Mouse (Mus musculus): ENCODE measurements around the gene Casp6. TPM values are rescaled to one million over a fixed set of nuclear protein-coding genes. Genes with fewer than 3 reads are reported as not detected.

Casp6 gene
- total RNA-seq, 2 experiments from 2014 or later, result 11.8 to 12.2 TPM

- intact Hi-C loops (cut with DNase I), result no loop called here
- DNase-seq (ENCODE audit: low spot score), result no peak
Observed at GRCm38 (mm10) chr3:129912025-129912424, 10.8 kb downstream of the Casp6 start.

- intact Hi-C loops (cut with DNase I), result no loop called here
- DNase-seq (ENCODE audit: low spot score), result no peak
Observed at GRCm38 (mm10) chr3:129913241-129913640, 12.0 kb downstream of the Casp6 start.

DNA sequence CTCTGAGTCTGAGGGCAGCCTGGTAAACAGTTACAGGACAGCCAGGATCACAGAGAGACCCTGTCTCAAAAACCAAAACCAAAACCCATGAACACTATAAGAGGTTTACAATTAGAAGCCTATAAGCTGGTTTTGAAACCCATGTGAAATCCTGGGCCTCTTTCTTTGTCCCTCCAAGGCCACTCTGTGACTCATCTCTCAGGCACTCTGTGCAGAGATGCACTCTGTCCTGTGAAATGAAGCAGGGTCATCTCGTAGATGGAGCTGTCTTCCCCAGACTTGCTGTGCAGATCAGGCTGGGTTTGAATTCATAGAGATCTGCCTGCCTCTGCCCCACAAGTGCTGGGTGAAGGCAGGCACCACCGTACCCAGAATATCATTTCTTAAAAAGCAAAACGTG, 16.2 kb downstream of the Casp6 start:
- DNase-seq (ENCODE audit: low spot score), result no peak
- intact Hi-C loops (cut with DNase I), result no loop called here

DNA sequence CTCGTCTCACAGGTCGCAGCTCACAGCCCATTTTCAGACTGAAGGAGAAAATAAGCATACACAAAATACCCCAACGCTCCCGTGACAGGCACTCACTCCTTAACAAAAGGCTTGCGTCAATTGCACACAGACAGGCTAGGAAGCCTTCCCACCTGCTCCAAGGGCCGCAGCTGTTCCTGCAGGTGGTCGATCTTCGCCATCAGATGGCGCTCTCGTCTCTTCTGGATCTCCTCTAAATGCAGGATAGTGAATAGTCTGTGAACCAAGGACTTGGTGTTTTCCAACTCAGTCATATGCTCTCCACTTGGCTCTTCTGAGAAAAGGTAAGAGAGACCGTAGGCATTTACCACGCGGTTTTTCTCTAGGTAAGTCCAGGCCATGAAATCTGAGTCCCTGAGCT, 17.2 kb downstream of the Casp6 start:
- intact Hi-C loops (cut with DNase I), result loop anchor here (1.0 kb wide), 1 partner anchor 161 kb away; no protein-coding TSS in a partner anchor
- DNase-seq (ENCODE audit: low spot score), result no peak

- no peak for DNase-seq (ENCODE audit: low spot score)
- intact Hi-C loops (cut with DNase I), result no loop called here
Observed at GRCm38 (mm10) chr3:129923581-129923980, 22.4 kb downstream of the Casp6 start.

GRCm38 (mm10) chr3:129925861-129926260, 24.6 kb downstream of the Casp6 start:
- intact Hi-C loops (cut with DNase I), result no loop called here

GRCm38 (mm10) chr3:129930213-129930778, 29.1 kb downstream of the Casp6 start:
- intact Hi-C loops (cut with DNase I), result loop anchor here (5.0 kb wide), 1 partner anchor 42 kb away; the partner anchor contains the start of gene Mcub
- DNase-seq (ENCODE audit: low spot score), result no peak

More at GRCm38 (mm10) chr3:129925861-129926260, 24.6 kb downstream of the Casp6 start:
- DNase-seq (ENCODE audit: low spot score), result no peak

GRCm38 (mm10) chr3:129932443-129932842, 31.2 kb downstream of the Casp6 start:
- intact Hi-C loops (cut with DNase I), result loop anchor here (5.0 kb wide), 1 partner anchor 40 kb away; the partner anchor contains the start of gene Mcub
- no peak for DNase-seq (ENCODE audit: low spot score)

DNA sequence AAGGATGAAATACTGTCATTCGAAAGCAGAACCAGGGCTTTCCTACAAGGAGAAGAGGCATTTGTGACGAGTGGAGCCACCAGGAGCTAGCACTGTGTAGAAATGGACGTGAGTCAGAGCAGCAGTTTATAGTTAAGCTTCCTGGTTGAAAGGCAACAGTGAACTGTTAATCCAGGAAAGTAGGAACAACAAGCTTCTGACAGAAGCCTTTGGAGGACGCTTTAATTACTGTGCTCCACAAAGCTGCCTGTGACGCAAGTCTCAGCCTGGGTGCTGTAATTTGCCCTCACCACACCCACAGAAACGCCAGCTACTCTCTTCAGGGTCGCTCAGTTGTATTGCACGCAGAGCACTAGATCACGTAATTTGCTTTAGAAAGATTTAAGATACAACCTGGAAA, 35.3 kb downstream of the Casp6 start:
- intact Hi-C loops (cut with DNase I), result no loop called here
- no peak for DNase-seq (ENCODE audit: low spot score)

DNA sequence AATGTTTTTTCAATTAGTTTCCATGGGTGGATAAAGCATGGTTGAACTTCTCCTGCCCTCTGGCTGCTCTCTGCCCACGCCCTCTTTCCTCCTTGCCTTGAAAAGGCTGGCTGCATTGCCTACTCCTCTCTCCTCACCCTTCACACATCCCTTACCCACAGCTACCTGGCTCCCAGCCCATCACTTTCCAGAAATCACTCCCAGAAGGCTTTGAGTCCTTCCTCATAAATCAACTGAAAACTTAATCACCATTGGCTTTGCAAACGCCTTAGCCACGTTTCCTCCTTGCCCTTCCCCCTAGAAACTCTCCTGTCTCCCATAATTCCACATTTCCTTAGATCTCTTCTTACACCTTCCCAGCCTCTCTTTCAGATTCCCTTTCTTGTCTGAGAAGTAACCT, 36.6 kb downstream of the Casp6 start:
- intact Hi-C loops (cut with DNase I), result no loop called here
- no peak for DNase-seq (ENCODE audit: low spot score)

GRCm38 (mm10) chr3:129939058-129939457, 37.8 kb downstream of the Casp6 start:
- intact Hi-C loops (cut with DNase I), result no loop called here
- DNase-seq (ENCODE audit: low spot score), result no peak

DNA sequence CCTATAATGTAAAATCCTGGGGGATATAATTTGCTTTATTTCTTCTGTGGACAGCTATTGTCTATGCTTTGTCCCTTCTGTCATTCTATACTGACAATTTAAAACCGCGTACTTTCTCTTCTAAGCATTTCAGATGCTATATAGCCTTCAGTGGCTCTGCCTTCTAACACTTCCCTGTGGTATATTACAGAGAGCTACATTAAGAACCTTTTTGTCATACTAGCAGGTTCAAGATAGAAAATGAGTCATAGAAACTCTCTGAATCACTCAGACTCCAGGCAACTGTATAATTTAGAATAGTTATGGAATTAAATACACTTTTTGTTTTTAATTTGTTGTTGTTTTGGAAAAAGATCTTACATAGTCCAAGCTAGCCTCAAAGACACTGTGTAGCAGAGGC, 39.6 kb downstream of the Casp6 start:
- intact Hi-C loops (cut with DNase I), result no loop called here
- no peak for DNase-seq (ENCODE audit: low spot score)

DNA sequence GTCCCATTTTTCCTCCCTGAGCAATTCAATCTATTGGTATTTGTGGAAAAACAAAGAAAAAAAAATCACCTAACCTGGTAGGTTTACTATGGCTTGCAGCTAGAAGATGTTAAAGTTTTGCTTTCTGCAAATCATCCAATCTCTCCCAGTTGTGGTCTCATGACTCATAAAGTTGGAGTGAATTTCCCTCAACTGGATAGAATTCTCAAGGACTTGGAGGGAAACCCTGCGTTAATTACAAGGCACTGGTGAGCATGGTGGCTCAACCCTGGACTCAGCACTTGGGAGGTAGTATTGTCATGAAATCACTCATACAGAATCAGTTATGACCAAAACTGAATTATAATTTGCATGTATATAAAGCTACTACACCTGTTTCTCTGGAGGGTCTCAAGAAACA, 40.1 kb downstream of the Casp6 start:
- no peak for DNase-seq (ENCODE audit: low spot score)
- intact Hi-C loops (cut with DNase I), result no loop called here

- no peak for DNase-seq (ENCODE audit: low spot score)
- intact Hi-C loops (cut with DNase I), result no loop called here
Observed at GRCm38 (mm10) chr3:129943813-129944212, 42.6 kb downstream of the Casp6 start.

- intact Hi-C loops (cut with DNase I), result no loop called here
- no peak for DNase-seq (ENCODE audit: low spot score)
Observed at GRCm38 (mm10) chr3:129946217-129946914, 45.1 kb downstream of the Casp6 start.

GRCm38 (mm10) chr3:129948359-129948758, 47.1 kb downstream of the Casp6 start:
- intact Hi-C loops (cut with DNase I), result no loop called here
- DNase-seq (ENCODE audit: low spot score), result no peak

GRCm38 (mm10) chr3:129949158-129949773, 48.0 kb downstream of the Casp6 start:
- DNase-seq (ENCODE audit: low spot score), result no peak
- intact Hi-C loops (cut with DNase I), result no loop called here

- intact Hi-C loops (cut with DNase I), result no loop called here
- DNase-seq (ENCODE audit: low spot score), result no peak
Observed at GRCm38 (mm10) chr3:129953296-129953695, 52.1 kb downstream of the Casp6 start.

DNA sequence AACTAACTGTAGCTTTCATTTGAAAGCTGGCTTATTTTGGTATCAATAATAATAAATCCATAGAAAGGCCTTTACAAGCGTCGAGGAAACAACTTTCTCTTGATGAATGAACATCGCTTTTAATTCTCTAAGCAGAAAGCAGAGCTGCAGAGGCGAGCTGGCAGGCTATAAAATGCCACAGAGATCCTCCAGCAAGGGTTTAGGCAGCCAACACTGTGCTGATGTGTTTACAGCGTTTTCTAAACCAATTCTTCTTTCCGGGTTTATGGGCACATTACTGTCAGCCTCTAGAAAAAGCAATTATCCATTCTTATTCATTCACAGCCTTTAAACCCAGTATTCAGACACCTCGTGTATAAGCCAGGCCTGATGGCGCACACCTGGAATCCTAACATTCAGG, 61.3 kb downstream of the Casp6 start:
- intact Hi-C loops (cut with DNase I), result no loop called here
- DNase-seq (ENCODE audit: low spot score), result no peak
